Mouse (Mus musculus) adrenal gland (tissue): ENCODE measurements at regions not wholly inside any gene's neighbourhood (a gene's known extent, or its start where the extent isn't known, plus 50 kb on each side); places are given as distances from the start of the nearest gene placed in this dataset.

Experiments used
- intact Hi-C: fragments of 180-260 bp; cut with DNase I; formaldehyde crosslinking; loops from one replicate; pipeline ENCODE4 v1.15.1; 2025

DNA sequence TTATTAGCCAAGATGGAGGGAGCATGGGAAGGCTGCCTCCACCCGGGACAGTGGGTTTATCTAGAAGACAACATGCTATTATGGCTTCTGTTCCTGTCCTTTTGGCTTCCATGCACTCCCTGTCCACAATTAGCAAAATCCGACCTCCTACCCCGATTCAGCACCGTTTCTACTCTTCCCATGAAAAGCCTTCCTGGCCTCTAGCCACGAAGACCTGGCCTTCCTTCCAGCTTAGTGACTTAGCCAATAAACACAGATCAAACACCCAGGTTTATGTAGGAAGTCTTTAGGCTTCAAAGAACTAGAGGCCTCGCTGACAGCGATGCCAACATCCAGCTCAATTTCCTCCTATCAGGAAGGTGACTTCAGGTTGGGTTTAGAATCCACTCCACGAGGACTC, 338.5 kb upstream of the Zmiz1 start:
- intact Hi-C loops, result no loop called here

- intact Hi-C loops, result no loop called here
These were observed 335.9 kb upstream of the Zmiz1 start for GRCm38 (mm10) chr14:25122971-25123535.

DNA sequence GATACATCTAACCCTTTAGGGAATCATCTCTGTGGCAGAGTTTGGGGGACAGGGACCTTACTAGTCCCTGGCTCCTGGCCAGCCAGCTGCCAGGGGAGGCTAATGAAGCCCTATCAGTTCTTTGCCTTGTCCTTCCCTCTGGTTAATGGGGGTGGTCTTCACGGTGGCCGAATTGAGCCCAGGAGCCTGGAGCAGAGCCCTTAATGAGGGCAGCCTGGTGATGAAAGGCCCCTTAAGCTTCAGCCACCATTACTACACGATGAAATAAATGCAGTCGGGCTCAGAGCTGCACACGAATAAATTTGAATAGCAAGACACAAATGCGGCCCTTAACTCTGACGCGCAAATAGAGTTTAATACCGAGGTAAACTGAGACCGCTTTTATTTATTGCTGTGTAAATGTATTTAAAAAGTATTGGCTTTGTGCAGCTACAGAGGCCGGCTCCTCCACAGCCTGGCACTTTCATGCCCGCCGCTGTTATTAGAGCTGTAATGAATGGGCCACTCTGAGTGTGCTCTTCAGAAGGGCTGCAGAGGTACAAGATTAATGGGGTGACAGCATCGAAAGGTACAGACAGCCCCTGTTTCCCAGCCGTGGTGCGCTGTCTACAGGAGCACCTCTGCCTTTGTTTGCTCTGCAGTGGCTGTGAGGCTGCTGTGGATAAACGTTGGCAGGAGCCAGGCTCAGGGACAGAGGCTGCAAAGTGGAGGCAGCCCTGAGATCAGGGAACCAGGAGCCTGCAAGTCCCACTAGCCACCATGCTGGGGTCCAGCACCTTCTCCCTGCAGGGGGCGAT, 335.2 kb upstream of the Zmiz1 start:
- intact Hi-C loops, result no loop called here

DNA sequence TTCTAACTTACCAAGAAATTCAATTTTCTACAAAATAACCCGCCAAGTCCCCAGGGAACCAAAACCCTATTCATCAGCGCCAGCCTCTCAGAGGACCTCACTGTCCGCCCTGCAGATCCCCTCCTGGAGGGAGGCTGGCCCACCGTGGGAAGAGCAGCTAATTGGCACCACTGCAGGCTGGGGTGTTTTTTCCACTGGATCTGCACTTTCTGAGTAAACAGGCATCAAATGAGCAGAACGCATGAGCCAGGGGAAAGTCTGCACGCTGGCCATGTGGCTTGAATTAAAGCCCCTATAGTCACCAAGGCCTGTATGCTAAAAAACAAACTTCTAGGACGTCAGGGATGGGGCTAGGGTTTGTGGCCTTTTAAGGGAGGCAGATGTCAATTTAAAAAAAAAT, 332.4 kb upstream of the Zmiz1 start:
- intact Hi-C loops, result no loop called here

DNA sequence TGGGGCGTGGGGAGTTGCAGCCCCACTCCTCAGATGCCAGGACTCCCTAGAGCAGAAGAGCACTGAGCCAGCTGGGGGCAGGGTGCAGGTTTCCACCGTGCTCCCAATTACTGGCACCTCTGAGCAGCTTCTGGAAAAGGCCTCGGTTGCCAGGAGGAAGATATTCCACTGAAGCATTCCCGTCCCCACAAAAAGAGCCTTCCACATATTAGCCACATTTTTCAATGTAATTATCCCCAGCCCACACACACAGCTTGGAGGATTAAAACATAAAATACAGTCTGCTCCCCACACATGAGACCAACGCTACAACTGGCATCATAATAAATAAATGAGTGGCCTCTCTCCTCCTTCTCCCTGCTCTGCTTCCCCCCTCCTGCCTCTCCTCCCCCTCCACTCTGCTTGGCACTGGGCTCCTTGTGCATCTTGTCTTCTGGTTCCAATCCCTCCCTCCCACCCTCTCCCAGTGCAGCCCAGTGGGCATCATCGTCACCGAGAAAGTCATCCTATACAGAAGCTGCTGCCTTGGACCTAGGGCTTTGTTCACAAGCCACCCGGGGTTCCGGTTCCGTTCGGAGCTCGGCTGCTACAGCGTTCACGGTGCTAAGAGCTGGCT, 331.3 kb upstream of the Zmiz1 start:
- intact Hi-C loops, result no loop called here

GRCm38 (mm10) chr14:25128160-25128547, 330.8 kb upstream of the Zmiz1 start:
- intact Hi-C loops, result no loop called here

GRCm38 (mm10) chr14:25135371-25135770, 323.6 kb upstream of the Zmiz1 start:
- intact Hi-C loops, result no loop called here

DNA sequence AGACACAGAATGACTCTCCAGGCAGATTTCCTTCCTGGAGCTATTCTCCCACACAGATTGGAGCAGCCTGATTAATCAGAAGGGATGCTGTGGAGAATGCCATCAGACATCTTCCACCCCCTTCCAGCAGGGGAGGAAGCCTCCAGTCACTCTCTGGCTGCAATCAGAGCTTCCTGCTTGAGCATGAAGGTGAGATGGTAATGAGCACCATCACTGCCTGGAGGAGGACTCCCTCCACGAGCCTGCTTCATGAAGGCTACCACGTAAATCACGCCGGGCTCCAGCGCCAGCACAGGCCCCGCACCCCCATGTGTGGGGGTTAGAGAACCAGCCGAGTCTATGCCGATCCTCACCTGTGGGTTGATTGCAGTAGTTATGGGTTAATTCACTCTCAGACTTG, 321.7 kb upstream of the Zmiz1 start:
- intact Hi-C loops, result no loop called here

DNA sequence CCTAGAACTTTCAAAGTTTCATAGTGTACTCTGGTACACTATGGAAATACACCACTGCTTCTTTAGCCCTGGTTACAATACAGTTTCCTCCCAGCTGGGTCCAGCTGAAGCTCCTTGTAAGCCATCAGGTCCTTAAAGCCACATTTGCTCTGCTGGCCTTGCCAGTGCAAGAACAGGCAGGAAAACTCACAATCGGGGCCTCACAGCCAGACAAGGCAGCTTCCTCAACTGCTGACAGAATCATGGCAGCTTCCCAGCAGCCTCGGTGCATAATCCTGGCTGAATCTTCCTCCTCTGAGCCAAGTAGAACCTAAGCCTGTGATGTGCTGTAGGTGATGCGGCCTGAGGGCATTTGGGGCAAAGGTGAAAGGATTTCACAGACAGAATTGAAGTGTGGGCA, 320.5 kb upstream of the Zmiz1 start:
- intact Hi-C loops, result no loop called here

GRCm38 (mm10) chr14:25141933-25142332, 317.1 kb upstream of the Zmiz1 start:
- intact Hi-C loops, result no loop called here

- intact Hi-C loops, result no loop called here
These were observed 315.9 kb upstream of the Zmiz1 start for GRCm38 (mm10) chr14:25143051-25143450.

- intact Hi-C loops, result no loop called here
These were observed 311.3 kb upstream of the Zmiz1 start for GRCm38 (mm10) chr14:25147731-25148130.

- intact Hi-C loops, result no loop called here
These were observed 308.0 kb upstream of the Zmiz1 start for GRCm38 (mm10) chr14:25150968-25151367.

DNA sequence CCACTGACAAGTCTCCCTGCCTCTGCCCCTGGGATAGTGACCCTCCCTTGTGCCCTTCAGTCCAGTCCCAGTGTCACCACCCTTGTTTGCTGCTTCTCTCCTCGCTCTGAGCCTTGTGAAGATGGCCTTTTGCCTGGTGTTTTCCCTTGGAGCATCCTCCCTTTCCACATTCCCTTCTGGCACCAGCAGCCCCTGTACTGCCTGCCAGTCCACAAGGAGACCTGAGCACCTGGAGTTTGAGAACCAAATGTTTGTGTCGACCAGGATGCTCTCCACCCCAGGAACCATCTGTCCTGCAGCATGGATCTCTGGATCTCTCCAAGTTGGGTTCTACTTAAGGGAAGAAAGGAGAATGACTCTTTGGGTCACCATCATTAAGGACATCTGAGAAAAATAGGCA, 307.5 kb upstream of the Zmiz1 start:
- intact Hi-C loops, result no loop called here

- intact Hi-C loops, result no loop called here
These were observed 305.4 kb upstream of the Zmiz1 start for GRCm38 (mm10) chr14:25153573-25153972.

DNA sequence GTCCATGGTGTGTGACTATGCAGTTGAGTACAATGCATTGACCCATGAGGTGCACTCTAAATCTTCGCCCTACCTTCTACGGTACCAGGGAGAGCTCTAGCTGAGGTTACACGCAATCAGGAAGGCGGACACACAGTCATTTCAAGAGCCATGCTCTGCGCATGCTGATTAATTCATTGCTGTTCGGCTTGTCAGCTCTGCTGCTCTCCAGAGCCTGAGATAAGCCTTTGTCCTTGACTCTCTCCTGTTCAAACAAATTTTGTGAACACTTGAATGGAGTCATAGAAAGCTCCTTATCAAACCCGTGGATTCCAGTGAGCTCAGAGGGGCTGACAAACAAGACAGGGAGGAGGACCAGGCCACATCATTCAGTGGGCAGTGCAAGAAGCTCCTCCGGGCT, 304.8 kb upstream of the Zmiz1 start:
- intact Hi-C loops, result no loop called here

DNA sequence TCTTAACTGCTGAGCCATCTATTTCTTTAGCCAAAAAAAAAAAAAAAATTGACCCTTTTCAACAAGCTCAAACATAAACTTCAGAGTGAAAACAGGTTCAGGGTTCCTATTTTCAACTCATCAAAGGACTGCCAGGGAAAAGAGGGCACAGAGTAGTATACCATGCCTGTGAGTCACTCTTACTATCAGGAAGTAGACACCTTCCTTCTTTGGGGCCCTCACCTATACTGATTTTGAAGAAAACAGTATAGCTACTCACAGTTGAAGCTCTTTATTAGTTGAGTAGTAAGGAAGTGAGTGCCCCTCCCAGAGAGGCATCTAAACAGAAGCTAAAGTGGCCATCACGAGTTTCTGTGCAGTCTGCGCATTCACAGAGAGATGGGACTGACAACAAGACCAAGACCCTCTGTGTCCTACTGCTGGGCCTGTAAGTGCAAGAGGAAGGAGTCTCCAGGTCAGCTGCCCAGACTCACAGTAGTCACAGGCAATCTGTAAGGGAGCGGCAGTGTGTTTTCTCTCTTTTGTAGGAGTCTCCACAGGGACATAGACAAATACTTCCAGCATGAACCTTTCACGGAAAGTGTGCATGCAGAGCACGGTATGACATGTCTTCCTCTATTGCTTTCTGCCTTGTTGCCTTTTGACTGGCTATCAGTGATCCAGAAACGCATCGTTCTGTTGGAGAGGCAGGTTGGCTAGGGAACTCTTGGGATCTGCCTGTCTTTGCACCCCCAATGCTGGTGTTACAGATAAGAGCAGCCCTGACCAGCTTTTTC, 303.8 kb upstream of the Zmiz1 start:
- intact Hi-C loops, result no loop called here

GRCm38 (mm10) chr14:25156171-25156570, 302.8 kb upstream of the Zmiz1 start:
- intact Hi-C loops, result no loop called here

DNA sequence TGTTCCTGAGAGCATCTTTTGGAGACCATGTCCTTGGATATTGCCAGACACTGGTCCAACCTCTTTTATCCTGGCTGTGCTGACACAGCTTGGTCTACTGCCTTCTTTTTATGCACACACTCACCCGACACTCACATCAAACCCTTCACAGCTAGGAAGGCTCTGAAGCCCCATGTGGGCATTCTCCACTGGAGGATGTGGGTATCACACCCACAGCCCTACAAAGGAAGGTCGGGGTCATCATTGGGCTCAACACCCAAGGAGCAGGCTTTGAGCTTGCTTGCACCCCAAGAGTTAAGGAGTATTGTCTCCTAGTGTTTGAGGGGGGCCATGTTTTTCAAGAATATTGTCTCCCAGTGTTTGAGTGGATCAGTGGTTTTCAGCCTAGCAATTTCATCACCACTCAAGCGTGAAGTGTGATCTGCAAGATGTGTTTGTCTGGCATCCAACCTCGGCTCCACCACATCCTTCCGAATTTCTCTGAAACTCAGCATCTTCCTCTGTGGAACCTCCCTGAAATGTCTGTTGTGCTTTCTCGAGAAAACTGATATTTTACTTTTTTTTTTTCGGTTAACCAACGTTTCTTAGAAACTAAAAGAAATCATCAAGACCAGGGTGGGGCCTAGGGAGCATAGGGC, 297.2 kb upstream of the Zmiz1 start:
- intact Hi-C loops, result no loop called here

- intact Hi-C loops, result no loop called here
These were observed 292.8 kb upstream of the Zmiz1 start for GRCm38 (mm10) chr14:25166217-25166616.

DNA sequence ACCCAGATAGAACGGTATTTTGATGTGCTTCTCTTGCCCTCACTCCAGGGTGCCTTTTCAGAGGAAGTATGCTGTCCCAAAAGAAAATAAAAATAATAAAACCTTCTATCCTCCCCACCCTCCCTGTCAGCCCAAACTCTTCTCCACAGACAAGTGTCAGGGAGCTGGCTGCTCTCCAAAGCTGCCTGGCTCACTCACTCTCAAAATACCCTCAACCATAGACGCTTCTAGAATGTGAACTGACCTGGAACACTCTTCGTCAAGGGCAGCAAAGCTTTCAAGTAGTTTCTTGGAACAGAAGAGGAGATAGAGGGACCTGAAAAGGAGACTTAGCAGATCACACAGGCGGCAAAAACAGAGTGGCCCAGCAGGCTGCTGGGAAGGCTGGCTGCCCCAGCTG, 291.4 kb upstream of the Zmiz1 start:
- intact Hi-C loops, result no loop called here

- intact Hi-C loops, result no loop called here
These were observed 290.7 kb upstream of the Zmiz1 start for GRCm38 (mm10) chr14:25168310-25168709.
